Mouse (Mus musculus) layer of hippocampus, adult 18-20 months (tissue): ENCODE data around the gene 1700057G04Rik. TPM values are rescaled to one million over a fixed set of nuclear protein-coding genes. Genes with fewer than 3 reads are reported as not detected.

ENCODE experiments used
- DNase-seq, 2 experiments: peaks; one replicate each; pipeline ENCODE4 v3.0.0; 2022; ENCODE audit warnings: low spot score in 2 of 2
- microRNA-seq, 2 experiments: library from miRNA; unstranded; fragments of <30 nt; microRNA quantifications; one replicate each; pipeline ENCODE4 v1.2.0; 2021
- total RNA-seq, 2 experiments: library from RNA; stranded (reverse); gene quantifications; 2 replicates each; pipeline ENCODE4 v1.2.3; 2021

Gene 1700057G04Rik
- total RNA-seq, 2 experiments from 2014 or later = not detected

DNA sequence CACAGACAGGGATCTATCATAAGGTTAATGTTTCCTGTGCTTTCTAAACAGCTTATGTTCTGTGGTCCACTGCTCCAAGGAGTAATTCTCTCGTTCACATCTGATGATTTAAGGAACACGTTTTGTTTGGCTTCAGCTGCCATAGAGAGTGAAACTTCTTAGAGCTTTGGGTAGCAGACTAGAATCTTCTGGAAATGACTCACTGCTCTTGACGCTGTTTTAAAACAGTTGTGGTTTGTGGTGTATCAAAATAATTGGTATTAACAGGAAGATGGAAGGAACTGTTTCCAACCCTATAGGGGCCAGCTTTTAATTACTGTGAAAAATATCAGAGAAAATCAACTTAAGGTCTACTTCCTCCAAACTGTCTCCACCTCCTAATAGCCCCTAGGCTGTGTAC, 75.2 kb downstream of the 1700057G04Rik start:
- DNase-seq = no peak

DNA sequence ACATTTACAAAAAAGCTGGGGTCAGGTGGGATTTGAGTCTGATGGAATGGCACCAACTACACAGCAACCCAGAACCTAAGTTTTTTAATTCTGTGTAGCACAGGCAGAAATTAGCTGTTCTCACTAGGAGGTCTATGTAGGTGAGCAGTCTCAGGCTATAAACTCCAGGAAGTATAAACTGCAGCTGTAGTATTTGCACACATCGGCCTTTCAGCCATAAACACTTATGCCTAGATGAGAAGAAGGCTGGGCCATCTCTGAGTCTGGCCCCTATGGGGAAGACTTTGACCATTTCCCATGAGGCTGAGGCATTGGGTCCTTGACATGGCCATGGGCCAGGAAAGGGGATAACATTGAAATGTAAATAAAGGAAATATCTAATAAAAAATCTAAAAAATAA, 76.7 kb downstream of the 1700057G04Rik start:
- DNase-seq = no peak

DNA sequence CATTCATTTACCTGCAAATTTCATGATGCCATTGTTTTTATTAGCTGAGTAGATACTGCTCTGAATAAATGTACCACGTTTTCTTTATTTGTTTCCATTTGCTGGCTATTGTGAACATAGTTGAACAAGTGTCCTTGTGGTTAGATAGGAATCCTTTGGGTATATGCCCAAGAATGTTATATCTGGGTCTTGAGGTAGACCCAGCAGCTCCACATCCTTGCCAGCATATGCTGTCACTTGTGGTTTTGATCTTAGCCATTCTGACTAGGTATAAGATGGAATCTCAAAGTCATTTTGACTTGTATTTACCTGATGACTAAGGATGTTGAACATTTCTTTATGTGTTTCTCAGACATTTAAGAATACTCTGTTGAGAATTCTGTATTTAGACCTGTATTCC, 77.7 kb downstream of the 1700057G04Rik start:
- DNase-seq = no peak

DNA sequence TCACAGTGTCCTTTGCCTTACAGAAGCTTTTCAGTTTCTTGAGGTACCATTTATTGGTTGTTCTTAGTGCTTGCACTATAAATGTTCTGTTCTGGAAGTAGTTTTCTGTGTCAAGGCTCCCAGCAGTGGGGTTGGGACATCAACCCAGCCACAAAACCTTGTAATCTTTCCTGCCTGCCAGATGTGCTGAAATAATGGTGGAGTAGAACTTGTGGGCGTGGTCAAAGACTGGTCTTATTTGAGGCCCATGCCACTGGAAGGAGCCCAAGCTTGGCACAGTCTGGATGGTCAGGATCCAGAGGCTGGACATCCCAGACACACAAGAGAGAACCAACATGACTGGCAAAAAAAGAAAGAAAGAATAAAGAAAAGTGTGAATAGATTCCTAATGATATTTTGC, 78.2 kb downstream of the 1700057G04Rik start:
- no peak for DNase-seq

DNA sequence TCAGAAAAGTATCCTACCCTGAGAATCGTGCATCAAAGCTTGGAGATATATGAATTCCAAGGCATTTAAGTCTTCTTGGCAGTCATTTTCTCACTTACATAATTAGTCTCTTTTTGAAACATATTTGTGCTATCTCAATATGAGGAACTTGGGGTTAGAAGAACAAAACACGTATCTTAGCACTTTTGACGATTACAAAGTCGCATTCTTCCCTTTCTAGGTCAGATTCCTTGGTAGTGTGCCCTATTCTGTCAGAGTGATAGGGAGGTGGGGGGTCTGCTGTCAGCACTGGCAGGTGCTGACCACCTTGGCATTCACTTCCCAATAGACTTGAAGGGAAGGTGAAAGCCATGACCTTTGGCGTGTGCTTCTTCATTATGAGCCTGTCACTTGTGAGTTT, 93.5 kb downstream of the 1700057G04Rik start:
- DNase-seq = no peak

Small RNA genes within 50 kb of the gene (microRNA-seq; reads per million reads assigned to microRNA genes)
- 0 reads per million in 2 experiments for gene Mir6386

Other genes starting within 250 kb of the 1700057G04Rik start
- not detected for gene Plscr5, start 116.4 kb upstream of the 1700057G04Rik start, total RNA-seq
- gene Plscr1, start 59.6 kb upstream of the 1700057G04Rik start, total RNA-seq = 1 to 10 TPM; 1.2 to 2.3 TPM
- 1 to 10 TPM; 2.2 to 2.6 TPM for gene Plscr2, start 33.8 kb upstream of the 1700057G04Rik start, total RNA-seq
- 1 to 10 TPM; 3.4 to 3.7 TPM for gene Plscr4, start 148.0 kb downstream of the 1700057G04Rik start, total RNA-seq
- 1 to 10 TPM; 6.3 to 6.6 TPM for gene Plod2, start 232.8 kb downstream of the 1700057G04Rik start, total RNA-seq